7 mouse cellular contexts compared by ENCODE assay signal in genomic region chr15:80015211-80015952, GRCm38 (mm10). TPM values are rescaled to one million over a fixed set of nuclear protein-coding genes. Genes with fewer than 3 reads are reported as not detected.
A peak's percentile ranks its signal among the peaks of the same experiment; 100 is the strongest.
DNase-seq lines count a peak whose midpoint lies in the region; ATAC-seq and TF ChIP-seq lines count a peak whose summit lies in the region.

No protein-coding gene starts in this region.

- H3K27ac ChIP-seq in kidney, postnatal 0 days: no peak overlapping the region
- no peak overlapping the region for H3K27ac ChIP-seq in intestine, postnatal 0 days (ENCODE audit: low read depth, low read length)
- no peak overlapping the region for H3K27ac ChIP-seq in neural tube, embryonic 15.5 days (replicated peaks)

- peaks cover 24% of the 10 kb centered on the region; the same call in 1 of the 2 replicates for H3K4me1 ChIP-seq in kidney, postnatal 0 days (replicated peaks; ENCODE audit: insufficient read depth, low read length)
- no peaks in the 10 kb centered on the region for H3K4me1 ChIP-seq in intestine, postnatal 0 days (replicated peaks; ENCODE audit: control insufficient read depth, insufficient read depth, low read length)
- H3K4me1 ChIP-seq in neural tube, embryonic 15.5 days: peaks cover 47% of the 10 kb centered on the region

- WGBS in kidney, postnatal 0 days: 63% methylated on average over 7 of the region's 7 CpGs
- WGBS in intestine, postnatal 0 days: 59% methylated on average over 7 of the region's 7 CpGs
- WGBS in neural tube, embryonic 15.5 days: 62% methylated on average over 7 of the region's 7 CpGs

- DNase-seq in kidney, postnatal 0 days (ENCODE audit: low spot score): no peak
- DNase-seq in kidney, adult 8-10 months: no peak
- DNase-seq in embryo, embryonic 11 days: no peak
- no peak for DNase-seq in adrenal gland, adult 8-10 months

- no peak overlapping the region for H3K9ac ChIP-seq in kidney, postnatal 0 days (ENCODE audit: low read depth, low read length)
- H3K9ac ChIP-seq in intestine, postnatal 0 days (ENCODE audit: low read depth, low read length): peak overlapping the region; percentile 93; the same call in 1 of the 2 replicates
- peak overlapping the region; percentile 72 for H3K9ac ChIP-seq in neural tube, embryonic 15.5 days (replicated peaks)

- no peak for TF ChIP-seq CTCF in kidney, postnatal 0 days (IDR thresholded peaks at IDR 0.05; ENCODE audit: low read depth)
- TF ChIP-seq CTCF in intestine, postnatal 0 days (IDR thresholded peaks at IDR 0.05; ENCODE audit: low read depth): no peak

- no peaks in the 10 kb centered on the region for H3K9me3 ChIP-seq in kidney, postnatal 0 days (replicated peaks; ENCODE audit: low read length)
- no peaks in the 10 kb centered on the region for H3K9me3 ChIP-seq in intestine, postnatal 0 days (ENCODE audit: control insufficient read depth)
- no peaks in the 10 kb centered on the region for H3K9me3 ChIP-seq in neural tube, embryonic 15.5 days (replicated peaks)

- H3K36me3 ChIP-seq in kidney, postnatal 0 days (ENCODE audit: insufficient read depth, low read length): no peaks in the 10 kb centered on the region
- no peaks in the 10 kb centered on the region for H3K36me3 ChIP-seq in intestine, postnatal 0 days (ENCODE audit: control insufficient read depth, insufficient read depth)
- H3K36me3 ChIP-seq in neural tube, embryonic 15.5 days: no peaks in the 10 kb centered on the region

- peak overlapping the region; percentile 74 for H3K4me2 ChIP-seq in kidney, postnatal 0 days (ENCODE audit: low read length)
- H3K4me2 ChIP-seq in intestine, postnatal 0 days (replicated peaks; ENCODE audit: low read depth): peak overlapping the region; percentile 95
- peak overlapping the region; percentile 92 for H3K4me2 ChIP-seq in neural tube, embryonic 15.5 days

- peak overlapping the region; percentile 60; the same call in 1 of the 2 replicates for H3K4me3 ChIP-seq in kidney, postnatal 0 days (replicated peaks; ENCODE audit: low read depth, low read length)
- peak overlapping the region; percentile 87 for H3K4me3 ChIP-seq in intestine, postnatal 0 days (ENCODE audit: low read depth, low read length)
- peak overlapping the region; percentile 67 for H3K4me3 ChIP-seq in neural tube, embryonic 15.5 days (replicated peaks)

- no peak for ATAC-seq in kidney, postnatal 0 days (replicated peaks; ENCODE audit: low FRiP score, low read depth)
- 0 out of 2 replicates have a peak, but pooled peaks have one; percentile 8 for ATAC-seq in erythroid progenitor cell, adult 5-6 weeks (replicated peaks; ENCODE audit: low FRiP score, poor library complexity, severe bottlenecking)
- no peak for ATAC-seq in intestine, postnatal 0 days
- no peak for ATAC-seq in neural tube, embryonic 15.5 days (ENCODE audit: low FRiP score)

- no peaks in the 10 kb centered on the region for H3K27me3 ChIP-seq in kidney, postnatal 0 days (ENCODE audit: insufficient read depth, low read length)
- H3K27me3 ChIP-seq in intestine, postnatal 0 days (replicated peaks; ENCODE audit: control insufficient read depth, insufficient read depth, low read length): no peaks in the 10 kb centered on the region
- peaks cover 49% of the 10 kb centered on the region for H3K27me3 ChIP-seq in neural tube, embryonic 15.5 days (replicated peaks)

RNA-seq across cellular contexts. Expression of gene Pdgfb, which starts 0.6 kb away (rescaled TPM):
- 6.5 and 6.8 TPM in 2 replicates for polyA plus RNA-seq in kidney, postnatal 0 days (2015; fragmentation: Nextera tagmentation; extraction: Ambion mirVana)
- total RNA-seq in erythroid progenitor cell, adult 5-6 weeks (2015; ENCODE audit: low replicate concordance): 1.3 TPM in 1 of 2 replicates, not detected in the other
- total RNA-seq in erythroid progenitor cell, adult 5-6 weeks (2017; ENCODE audit: low replicate concordance): 1.6 TPM in 1 of 2 replicates, not detected in the other
- polyA plus RNA-seq in intestine, postnatal 0 days (2015; fragmentation: Nextera tagmentation; extraction: Ambion mirVana): 6.9 and 7.1 TPM in 2 replicates
- polyA plus RNA-seq in neural tube, embryonic 15.5 days (2015; fragmentation: Nextera tagmentation; extraction: Ambion mirVana): 6.5 and 7.0 TPM in 2 replicates
- total RNA-seq in adrenal gland, adult 8-10 months (2022): 10 to 100 TPM; 42.7 to 52.9 (median 43.2) TPM

RNA-seq across cellular contexts. Expression of gene Cbx7, which starts 44.5 kb away (rescaled TPM):
- polyA plus RNA-seq in kidney, postnatal 0 days (2015; fragmentation: Nextera tagmentation; extraction: Ambion mirVana): 4.5 and 4.6 TPM in 2 replicates
- 21.0 and 23.1 TPM in 2 replicates for total RNA-seq in erythroid progenitor cell, adult 5-6 weeks (2015; ENCODE audit: low replicate concordance)
- total RNA-seq in erythroid progenitor cell, adult 5-6 weeks (2017; ENCODE audit: low replicate concordance): 12.1 and 15.4 TPM in 2 replicates
- 2.5 and 3.8 TPM in 2 replicates for polyA plus RNA-seq in intestine, postnatal 0 days (2015; fragmentation: Nextera tagmentation; extraction: Ambion mirVana)
- 4.1 and 4.6 TPM in 2 replicates for polyA plus RNA-seq in neural tube, embryonic 15.5 days (2015; fragmentation: Nextera tagmentation; extraction: Ambion mirVana)
- 10 to 100 TPM; 27.5 to 51.1 (median 40.9) TPM for total RNA-seq in adrenal gland, adult 8-10 months (2022)
